Mouse (Mus musculus) heart, embryonic 16.5 days (tissue): ENCODE data around the gene Wdtc1. TPM values are rescaled to one million over a fixed set of nuclear protein-coding genes. Genes with fewer than 3 reads are reported as not detected.
A peak's percentile ranks its signal among the peaks of the same experiment; 100 is the strongest.

Source experiments
- ATAC-seq: fragments of 200-750 bp; cut with Nextera tagmentation; replicated peaks from 2 replicates; pipeline ENCODE4 v1.8.0; 2017; ENCODE audit warnings: moderate number of reproducible peaks; ENCODE audit not compliant: insufficient read depth, low FRiP score; ENCODE audit errors: extremely low read depth
- H3K27ac ChIP-seq: fragments of 300-500 bp; sonication (generic); 2 replicates; pipeline ENCODE4 v1.5.1; 2014; ENCODE audit warnings: mild to moderate bottlenecking, low read length, control low read depth, moderate library complexity
- H3K27me3 ChIP-seq: fragments of 300-500 bp; sonication (generic); 2 replicates; pipeline ENCODE4 v1.6.1; 2014; ENCODE audit warnings: low read length, mixed read lengths; ENCODE audit not compliant: control insufficient read depth, insufficient read depth
- H3K36me3 ChIP-seq: fragments of 300-500 bp; sonication (generic); 2 replicates; pipeline ENCODE4 v1.6.1; 2014; ENCODE audit not compliant: control insufficient read depth, insufficient read depth
- H3K4me1 ChIP-seq: fragments of 300-500 bp; sonication (generic); 2 replicates; pipeline ENCODE4 v1.6.1; 2014; ENCODE audit warnings: low read length, mixed read lengths; ENCODE audit not compliant: control insufficient read depth, insufficient read depth
- H3K4me2 ChIP-seq: fragments of 300-500 bp; sonication (generic); 2 replicates; pipeline ENCODE4 v1.6.1; 2014; ENCODE audit warnings: low read depth, mild to moderate bottlenecking, control low read depth, low read length
- H3K4me3 ChIP-seq: fragments of 300-500 bp; sonication (generic); 2 replicates; pipeline ENCODE4 v1.5.1; 2014; ENCODE audit warnings: mild to moderate bottlenecking, control low read depth, low read length
- H3K9ac ChIP-seq: fragments of 300-500 bp; sonication (generic); 2 replicates; pipeline ENCODE4 v1.6.1; 2014; ENCODE audit warnings: low read length, control low read depth
- H3K9me3 ChIP-seq: fragments of 300-500 bp; sonication (generic); replicated peaks from 2 replicates; pipeline ENCODE4 v1.6.1; 2016; ENCODE audit warnings: low read length; ENCODE audit not compliant: control insufficient read depth
- WGBS: fragments of 180-500 bp; shearing (Covaris S2); extraction: QIAGEN DNeasy Blood & Tissue Kit; methylation state at CpG from one replicate; pipeline ENCODE4 v1.1.7; 2014; 5-methylcytosine and 5-hydroxymethylcytosine counted together
- polyA plus RNA-seq: library from polyadenylated mRNA; unstranded; fragments of >200 nt; fragmentation: Nextera tagmentation; extraction: Ambion mirVana; gene quantifications from 2 replicates; pipeline ENCODE4 v1.2.1, GENCODE M21; 2015

The Wdtc1 gene
- polyA plus RNA-seq, 1 experiment from 2014 or later: 13.7 TPM

DNA sequence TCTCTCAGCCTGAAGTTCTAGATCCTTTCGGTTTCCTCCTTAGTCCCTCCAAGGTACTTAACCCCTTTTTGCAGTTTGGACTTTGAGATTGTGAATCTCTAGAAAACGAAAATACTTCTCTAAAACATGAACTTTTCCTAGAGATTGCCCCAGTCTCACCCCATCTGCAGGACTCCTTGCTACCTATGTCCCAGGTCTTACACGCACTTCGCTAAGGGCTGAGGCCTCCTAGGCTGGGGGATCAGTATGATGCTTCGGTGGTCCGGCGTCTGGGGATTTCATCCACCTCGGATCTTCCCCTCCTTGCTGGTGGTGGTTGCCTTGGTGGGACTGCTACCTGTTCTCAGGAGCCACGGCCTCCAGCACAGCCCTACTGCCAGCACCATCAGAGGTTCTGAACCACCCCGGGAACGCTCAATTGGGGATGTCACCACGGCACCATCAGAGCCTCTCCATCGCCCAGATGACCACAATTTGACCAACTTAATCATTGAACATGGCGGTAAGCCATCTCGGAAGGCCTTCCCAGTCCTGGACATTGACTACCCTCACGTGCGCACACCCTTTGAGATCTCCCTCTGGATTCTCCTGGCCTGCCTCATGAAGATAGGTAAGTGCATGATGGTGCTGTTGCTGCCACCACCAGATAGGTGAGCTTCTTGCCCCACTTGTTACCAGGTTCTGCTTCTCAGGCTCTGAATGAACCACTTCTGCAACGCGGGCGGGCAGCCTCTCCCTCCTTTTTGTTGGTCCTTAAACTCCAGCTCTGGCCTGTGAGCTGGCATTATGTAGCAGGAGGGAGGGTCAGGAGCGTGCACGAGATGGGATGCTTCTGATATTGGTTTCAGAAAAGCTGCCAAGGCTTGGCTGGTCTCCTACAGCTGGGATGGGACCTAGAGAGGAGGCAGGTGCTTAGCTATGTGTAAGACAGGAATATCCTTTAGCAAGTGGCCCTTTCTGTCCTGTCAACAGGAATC lies 17.3 kb upstream of the Wdtc1 start:
- H3K27ac ChIP-seq: peak overlapping the region; percentile 80
- peak overlapping the region; percentile 86 for H3K4me2 ChIP-seq
- WGBS: 60% methylated on average over 22 of the region's 22 CpGs
- peak overlapping the region; percentile 87 for H3K4me3 ChIP-seq
- H3K9ac ChIP-seq: peak overlapping the region; percentile 95
- H3K36me3 ChIP-seq: no peaks in the 10 kb centered on the region; the same call in 1 of the 2 replicates
- no peak for ATAC-seq
- H3K4me1 ChIP-seq: peaks cover 40% of the 10 kb centered on the region
- no peaks in the 10 kb centered on the region for H3K27me3 ChIP-seq
- H3K9me3 ChIP-seq: no peaks in the 10 kb centered on the region

DNA sequence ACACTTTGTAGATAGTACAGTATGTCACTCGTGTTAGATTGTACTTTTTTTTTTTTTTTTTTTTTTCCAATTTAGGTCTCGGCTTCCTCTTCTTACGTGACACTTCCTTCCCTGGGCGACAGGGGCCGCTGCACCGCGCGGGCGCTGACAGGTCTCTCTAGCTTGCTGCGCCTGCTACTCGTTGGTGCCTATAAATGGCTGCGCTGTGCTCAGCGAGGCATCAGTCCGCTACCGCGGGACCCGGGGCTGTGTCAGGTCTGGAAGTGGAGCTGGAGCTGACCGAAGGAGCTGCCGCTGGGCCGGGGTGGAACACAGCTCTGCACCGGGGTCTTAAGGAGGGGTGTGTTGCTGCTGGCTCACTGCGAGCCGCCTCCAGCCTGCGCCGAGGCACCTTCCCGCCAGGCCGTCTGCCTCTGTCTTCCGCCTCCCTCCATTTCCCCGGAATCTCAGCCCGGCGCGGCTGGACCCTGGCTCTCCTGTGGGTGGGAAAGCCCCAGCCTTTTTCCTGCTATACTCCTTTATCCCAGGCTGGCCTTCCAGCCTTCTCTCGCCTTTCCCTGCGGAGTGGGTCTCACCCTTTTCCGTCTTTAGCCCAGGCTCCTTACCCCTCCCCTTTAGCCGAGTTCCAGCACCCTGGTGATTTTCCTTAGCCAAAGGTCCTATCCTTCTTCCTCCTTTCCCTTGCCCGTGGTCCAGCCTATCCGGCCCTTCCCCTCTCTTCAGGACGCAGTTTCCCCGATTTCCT lies 16.4 kb upstream of the Wdtc1 start, which contains the start of gene Slc9a1:
Slc9a1 (plus strand) TSS at position 154 of the 745 bp plus-strand sequence.
- H3K27ac ChIP-seq: peak within 1 kb of the TSS; percentile 80
- H3K36me3 ChIP-seq: no peaks in the 10 kb centered on the region
- peak within 1 kb of the TSS; percentile 87 for H3K4me3 ChIP-seq
- peak; percentile 95 for ATAC-seq
- H3K4me2 ChIP-seq: peak within 1 kb of the TSS; percentile 86
- H3K27me3 ChIP-seq: no peaks in the 10 kb centered on the region
- H3K4me1 ChIP-seq: peaks cover 37% of the 10 kb centered on the region
- WGBS: under 1% methylated on average over 40 of the region's 40 CpGs
- H3K9ac ChIP-seq: peak within 1 kb of the TSS; percentile 95
- no peaks in the 10 kb centered on the region for H3K9me3 ChIP-seq

DNA sequence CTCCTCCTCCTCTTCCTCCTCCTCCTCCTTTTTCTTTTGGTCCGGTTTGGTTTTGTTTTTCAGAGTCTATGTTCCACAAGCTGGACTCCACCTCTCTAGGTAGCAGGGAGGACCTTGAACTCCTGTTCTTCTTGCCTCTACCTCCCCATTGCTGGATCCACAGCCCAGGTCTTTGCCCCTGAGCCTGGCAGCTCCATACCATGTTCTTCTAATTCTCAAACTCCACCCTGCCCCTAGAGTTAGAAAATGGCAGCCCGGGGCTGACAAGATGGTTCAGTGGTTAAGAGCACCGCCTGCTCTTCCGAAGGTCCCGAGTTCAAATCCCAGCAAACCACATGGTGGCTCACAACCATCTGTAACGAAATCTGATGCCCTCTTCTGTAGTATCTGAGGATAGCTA lies 1.4 kb upstream of the Wdtc1 start:
- Histone ChIP-seq H3K9ac (no peak overlapping the region), H3K4me2 (no peak overlapping the region), H3K36me3 (no peaks in the 10 kb centered on the region), H3K9me3 (no peaks in the 10 kb centered on the region), H3K27ac (no peak overlapping the region), H3K27me3 (no peaks in the 10 kb centered on the region), H3K4me3 (no peak overlapping the region), H3K4me1 (no peaks in the 10 kb centered on the region)
- 90% methylated on average over 6 of the region's 6 CpGs for WGBS
- ATAC-seq: no peak

DNA sequence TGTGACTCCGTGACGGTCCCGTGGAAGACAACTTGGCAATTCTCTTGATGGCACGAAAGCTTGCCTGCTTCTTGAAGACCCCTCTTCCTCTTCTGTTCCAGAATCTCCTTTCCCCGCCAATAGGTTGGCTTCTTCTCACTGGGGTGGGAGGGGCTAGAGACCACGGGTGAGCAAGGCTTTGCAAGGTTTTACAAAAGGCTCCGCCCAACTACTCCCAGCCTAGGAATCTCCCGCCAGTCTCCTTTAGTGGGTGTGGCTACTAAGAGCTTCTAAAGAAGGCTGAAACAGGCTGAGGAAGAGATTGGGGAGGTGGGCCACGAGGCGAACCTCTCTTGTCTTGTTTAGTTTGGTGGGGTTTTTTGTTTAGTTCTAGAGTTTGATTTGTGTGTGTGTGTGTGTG lies 484 bp downstream of the Wdtc1 start:
- H3K9ac ChIP-seq: no peak overlapping the region
- H3K4me1 ChIP-seq: no peaks in the 10 kb centered on the region
- no peaks in the 10 kb centered on the region for H3K9me3 ChIP-seq
- no peak for ATAC-seq
- no peaks in the 10 kb centered on the region for H3K27me3 ChIP-seq
- H3K4me2 ChIP-seq: no peak overlapping the region
- H3K27ac ChIP-seq: no peak overlapping the region
- H3K36me3 ChIP-seq: no peaks in the 10 kb centered on the region
- H3K4me3 ChIP-seq: no peak overlapping the region
- 62% methylated on average over 10 of the region's 10 CpGs for WGBS

DNA sequence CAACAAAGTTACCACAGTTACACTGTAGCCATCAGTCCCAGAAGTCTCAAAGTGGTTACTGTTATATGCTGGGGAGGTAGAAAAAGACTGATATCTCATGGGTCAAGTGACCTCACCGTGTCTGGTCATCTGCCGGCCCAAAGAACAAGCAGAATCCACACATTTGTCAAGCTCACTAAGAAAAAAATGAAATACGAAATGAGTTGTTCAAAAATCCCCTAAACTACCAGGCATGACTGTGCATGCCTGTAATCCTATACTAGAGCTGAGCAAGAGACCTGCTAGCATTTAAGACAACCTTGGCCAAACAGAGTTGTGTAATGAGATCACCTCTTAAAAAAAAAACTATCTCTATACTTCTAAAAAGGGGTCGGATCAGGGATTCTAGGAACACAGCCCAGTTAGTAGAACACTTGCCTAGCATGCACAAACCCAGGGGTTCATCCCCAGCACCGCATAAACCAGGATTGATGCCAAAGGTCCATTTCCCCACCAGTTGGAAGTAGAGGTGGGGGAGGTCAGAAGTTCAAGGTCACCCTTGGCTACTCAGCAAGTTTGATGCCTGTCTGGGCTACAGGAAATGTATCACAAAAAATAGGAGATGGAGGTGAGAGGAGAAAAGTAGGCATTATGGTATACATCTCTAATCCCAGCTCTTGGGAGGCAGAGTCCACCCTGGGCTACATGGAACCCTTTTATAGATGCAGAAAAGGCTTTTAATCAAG lies 5.1 kb downstream of the Wdtc1 start:
- Histone ChIP-seq H3K27me3 (no peaks in the 10 kb centered on the region), H3K27ac (no peak overlapping the region), H3K4me1 (no peaks in the 10 kb centered on the region), H3K36me3 (no peaks in the 10 kb centered on the region), H3K4me2 (no peak overlapping the region), H3K9ac (no peak overlapping the region), H3K4me3 (no peak overlapping the region), H3K9me3 (0 out of 2 replicates have a peak, but pooled peaks cover 2% of the 10 kb centered on the region)
- WGBS: 79% methylated on average over 5 of the region's 5 CpGs
- no peak; the same call in 1 of the 2 replicates for ATAC-seq

DNA sequence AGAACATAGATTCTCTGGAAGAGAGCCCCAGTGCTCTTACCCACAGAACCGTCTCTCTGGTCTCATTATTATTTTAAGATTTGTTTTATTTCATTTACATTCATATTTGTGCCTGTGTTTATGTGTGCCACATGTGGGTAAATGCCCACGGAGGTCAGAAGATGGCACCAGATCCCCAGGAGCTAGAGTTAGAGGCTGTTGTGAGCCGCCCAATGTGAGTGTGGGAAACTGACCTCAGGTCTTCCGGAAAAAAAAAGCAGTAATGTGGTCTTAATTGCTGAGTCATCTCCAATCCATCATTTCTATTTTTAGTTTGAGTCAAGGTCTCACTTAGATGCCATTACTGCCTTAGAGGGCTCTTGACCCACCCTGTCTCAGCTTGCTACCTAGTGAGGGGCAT lies 5.7 kb downstream of the Wdtc1 start:
- Histone ChIP-seq H3K4me2 (no peak overlapping the region), H3K9me3 (0 out of 2 replicates have a peak, but pooled peaks cover 2% of the 10 kb centered on the region), H3K4me3 (no peak overlapping the region), H3K4me1 (no peaks in the 10 kb centered on the region), H3K27me3 (peaks cover 2% of the 10 kb centered on the region; the same call in 1 of the 2 replicates), H3K27ac (no peak overlapping the region), H3K9ac (no peak overlapping the region), H3K36me3 (no peaks in the 10 kb centered on the region)
- ATAC-seq: no peak
- whole genome bisulfite sequencing: 67% methylated on average over 4 of the region's 4 CpGs

DNA sequence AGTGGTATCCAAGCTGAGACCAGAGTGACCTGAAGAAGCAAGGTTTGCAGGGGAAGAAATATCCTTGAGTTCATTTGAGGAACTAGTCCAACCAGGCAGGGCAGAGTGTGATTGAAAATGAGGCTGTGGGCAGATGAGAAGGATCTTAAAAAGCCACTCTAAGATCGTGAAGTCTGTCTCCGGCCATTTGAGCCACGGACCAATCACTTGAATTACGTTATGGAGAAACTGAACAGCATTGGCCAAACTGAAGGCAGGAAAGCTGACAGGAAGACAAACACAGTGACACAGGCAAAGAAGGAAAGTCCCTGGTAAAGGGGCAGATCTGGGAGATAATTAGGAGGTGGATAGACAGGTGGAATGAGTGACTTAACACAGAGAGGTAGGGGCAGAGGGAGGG lies 6.7 kb downstream of the Wdtc1 start:
- H3K4me2 ChIP-seq: no peak overlapping the region
- H3K4me1 ChIP-seq: no peaks in the 10 kb centered on the region
- H3K27me3 ChIP-seq: peaks cover 2% of the 10 kb centered on the region; the same call in 1 of the 2 replicates
- 0 out of 2 replicates have a peak, but pooled peaks cover 2% of the 10 kb centered on the region for H3K9me3 ChIP-seq
- no peak overlapping the region for H3K9ac ChIP-seq
- no peaks in the 10 kb centered on the region for H3K36me3 ChIP-seq
- WGBS: 51% methylated on average over 4 of the region's 4 CpGs
- ATAC-seq: no peak
- H3K4me3 ChIP-seq: no peak overlapping the region
- H3K27ac ChIP-seq: no peak overlapping the region

DNA sequence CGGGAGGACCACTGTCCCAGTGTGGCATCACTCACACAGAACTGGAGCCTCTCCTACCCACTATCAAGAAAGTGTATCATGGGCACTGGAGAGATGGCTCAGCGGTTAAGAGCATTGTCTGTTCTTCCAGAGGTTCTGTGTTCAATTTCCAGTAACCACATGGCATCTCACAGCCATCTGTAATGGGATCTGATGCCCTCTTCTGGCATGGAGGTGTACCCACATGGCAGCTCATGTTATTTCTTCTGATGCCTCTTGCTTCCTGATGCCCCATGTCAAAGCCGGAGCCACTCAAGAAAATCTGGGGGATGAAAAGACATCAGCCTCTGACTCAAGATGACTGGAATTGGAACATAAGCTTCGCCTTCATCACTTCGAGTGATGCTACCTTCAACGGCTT lies 7.6 kb downstream of the Wdtc1 start:
- no peak overlapping the region for H3K4me2 ChIP-seq
- H3K9ac ChIP-seq: no peak overlapping the region
- no peaks in the 10 kb centered on the region for H3K4me1 ChIP-seq
- no peak for ATAC-seq
- no peaks in the 10 kb centered on the region for H3K36me3 ChIP-seq
- WGBS: 83% methylated on average over 6 of the region's 6 CpGs
- peaks cover 2% of the 10 kb centered on the region; the same call in 1 of the 2 replicates for H3K27me3 ChIP-seq
- H3K27ac ChIP-seq: no peak overlapping the region
- H3K4me3 ChIP-seq: no peak overlapping the region
- 0 out of 2 replicates have a peak, but pooled peaks cover 2% of the 10 kb centered on the region for H3K9me3 ChIP-seq
